Mouse (Mus musculus) megakaryocyte, adult 5-6 weeks (primary cell): ENCODE results near the gene Znrf3. TPM values are rescaled to one million over a fixed set of nuclear protein-coding genes. Genes with fewer than 3 reads are reported as not detected.

ENCODE experiments used
- ATAC-seq: 2 replicates; pipeline ENCODE4 v1.8.0; 2016; ENCODE audit warnings: mild to moderate bottlenecking, inconsistent platforms; ENCODE audit not compliant: poor library complexity, severe bottlenecking
- total RNA-seq, 2 experiments: library from RNA; stranded (forward) in 1 of 2; stranded (reverse) in 1 of 2; fragments of 153-499, 151-499 nt in 1 of 2; fragments of 221-1000, 200-1000 nt in 1 of 2; gene quantifications; 2 replicates each; pipeline versions ENCODE4 v1.2.3 to v1.2.4; 2015 to 2017

Znrf3 gene
- total RNA-seq, 2 experiments from 2014 or later: 0.70 to 2.2 TPM

DNA sequence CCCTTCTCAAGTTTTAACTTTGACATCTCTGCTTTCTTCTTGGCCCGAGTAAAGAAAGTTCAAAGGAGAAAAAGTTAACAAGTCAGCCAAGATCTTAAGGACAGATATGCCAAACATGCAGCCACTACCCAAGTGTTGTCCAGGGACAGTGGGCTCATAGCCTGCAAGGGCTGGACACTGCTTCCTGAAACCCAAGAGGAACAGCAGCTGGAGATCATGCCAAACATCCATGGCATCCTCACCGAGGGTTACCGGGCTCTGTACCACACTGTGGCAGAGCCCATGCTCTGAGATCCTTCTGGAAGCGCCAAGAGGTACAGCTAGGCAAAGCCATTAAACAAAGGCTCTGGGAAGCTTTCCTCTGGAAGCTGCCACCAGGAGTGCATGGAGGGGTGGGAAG is 169.4 kb downstream of the Znrf3 start:
- no peak for ATAC-seq

DNA sequence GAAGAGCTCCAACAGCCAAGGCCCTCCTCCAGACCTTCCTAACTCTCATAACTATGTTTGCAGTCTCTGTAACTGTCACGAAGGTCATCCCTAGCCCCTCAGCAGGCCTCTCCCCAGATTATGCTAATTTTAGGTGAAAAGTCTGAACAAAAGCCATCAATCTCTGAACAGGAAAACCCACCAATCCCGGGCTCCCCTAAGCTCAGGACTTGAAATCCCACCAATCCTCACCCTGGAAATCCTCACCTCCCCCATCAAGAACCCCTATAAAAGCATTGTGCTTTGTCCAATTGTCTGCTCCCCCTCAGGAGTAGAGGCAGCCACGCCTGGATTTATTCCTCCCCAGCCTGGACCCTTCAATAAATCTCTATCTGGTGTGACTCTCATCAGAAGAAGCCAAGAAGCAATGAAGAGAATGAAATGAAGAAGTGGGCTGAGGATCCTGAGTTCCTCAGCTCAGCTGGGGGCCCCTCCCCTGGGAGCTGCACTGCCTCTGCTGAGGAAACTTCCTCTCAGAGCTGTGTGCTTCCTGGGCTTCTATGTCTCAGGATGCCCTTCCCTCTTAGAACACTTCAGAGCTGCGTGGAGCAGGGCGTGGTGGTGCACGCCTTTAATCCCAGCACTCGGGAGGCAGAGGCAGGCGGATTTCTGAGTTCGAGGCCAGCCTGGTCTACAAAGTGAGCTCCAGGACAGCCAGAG is 172.0 kb downstream of the Znrf3 start:
- ATAC-seq: peak; percentile 93

DNA sequence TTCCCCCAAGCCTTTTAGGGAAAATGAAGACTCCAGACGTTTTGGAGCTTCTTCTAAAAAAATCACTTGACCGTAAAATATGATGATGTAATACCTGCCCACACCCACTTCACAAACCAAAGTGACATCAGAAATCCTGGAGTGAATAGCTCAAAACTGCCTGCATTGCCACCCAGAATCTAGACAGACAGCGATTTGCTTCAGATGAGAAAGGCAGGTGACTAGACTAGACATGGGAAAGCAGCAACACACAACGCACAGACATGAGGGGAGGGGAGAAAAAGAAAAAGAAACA is 172.6 kb downstream of the Znrf3 start:
- ATAC-seq: no peak

DNA sequence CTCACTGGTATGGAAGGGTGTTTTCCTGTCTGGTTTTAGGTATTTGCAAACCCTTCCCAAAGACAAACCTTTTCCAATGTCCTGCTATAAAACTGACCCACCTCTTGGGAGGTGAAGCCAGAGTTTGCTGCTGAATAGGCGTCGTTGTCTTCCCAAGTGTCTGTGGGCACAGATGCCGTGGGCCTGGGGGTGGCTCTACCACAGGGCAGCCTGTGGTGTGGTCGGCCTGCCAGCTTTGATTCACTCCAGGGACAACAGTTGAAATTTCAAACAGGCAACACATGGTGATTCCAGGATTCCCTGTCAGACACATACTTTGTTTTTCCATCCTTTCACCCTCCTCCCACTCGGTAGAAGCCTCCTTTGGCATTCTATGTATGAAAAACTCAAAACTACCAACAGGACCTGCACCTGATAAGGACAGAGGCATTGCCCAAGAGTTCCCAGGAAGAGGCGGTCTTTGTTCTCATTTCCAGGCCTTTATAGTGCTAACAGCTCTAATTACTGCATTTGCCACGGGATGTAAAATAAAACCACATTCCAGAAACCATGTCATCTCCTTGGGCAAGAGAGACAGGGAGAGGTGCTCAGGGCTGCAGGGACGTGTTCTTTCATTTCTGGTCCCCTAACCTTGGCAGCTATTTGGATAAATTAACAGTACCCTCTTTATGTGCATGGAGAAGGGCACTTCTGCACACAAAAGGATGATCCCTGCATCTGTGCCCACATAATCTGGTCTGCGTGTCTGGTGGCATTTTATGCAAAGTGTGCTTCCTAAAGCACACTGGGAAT is 173.2 kb downstream of the Znrf3 start:
- no peak for ATAC-seq

DNA sequence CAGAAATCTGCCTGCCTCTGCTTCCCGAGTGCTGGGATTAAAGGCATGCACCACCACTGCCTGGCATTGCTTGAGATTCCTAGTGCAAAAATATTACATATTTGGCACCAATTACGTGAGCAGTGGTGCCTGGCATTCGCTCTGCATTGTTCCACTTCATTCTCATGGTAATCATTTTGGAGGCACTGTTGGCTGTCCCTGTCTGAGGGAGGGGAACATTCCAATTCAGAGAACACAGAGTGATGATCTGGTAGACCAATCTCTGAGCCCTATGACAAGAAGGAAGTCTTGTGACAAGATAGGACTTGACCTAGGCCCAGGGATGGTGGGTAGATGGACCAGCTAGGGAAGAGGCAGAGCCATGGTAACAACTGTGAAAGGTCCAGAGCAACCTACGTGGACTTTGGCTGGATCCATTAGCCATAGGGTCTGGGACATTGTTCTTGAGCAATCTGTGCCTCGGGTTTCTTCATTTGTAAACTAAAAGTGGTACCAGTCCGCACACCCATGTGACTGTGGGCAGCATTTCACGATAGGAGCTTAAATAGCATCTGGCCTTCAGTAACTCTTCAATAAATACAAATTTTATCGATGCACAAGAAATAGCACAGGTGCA is 174.7 kb downstream of the Znrf3 start:
- ATAC-seq: no peak

DNA sequence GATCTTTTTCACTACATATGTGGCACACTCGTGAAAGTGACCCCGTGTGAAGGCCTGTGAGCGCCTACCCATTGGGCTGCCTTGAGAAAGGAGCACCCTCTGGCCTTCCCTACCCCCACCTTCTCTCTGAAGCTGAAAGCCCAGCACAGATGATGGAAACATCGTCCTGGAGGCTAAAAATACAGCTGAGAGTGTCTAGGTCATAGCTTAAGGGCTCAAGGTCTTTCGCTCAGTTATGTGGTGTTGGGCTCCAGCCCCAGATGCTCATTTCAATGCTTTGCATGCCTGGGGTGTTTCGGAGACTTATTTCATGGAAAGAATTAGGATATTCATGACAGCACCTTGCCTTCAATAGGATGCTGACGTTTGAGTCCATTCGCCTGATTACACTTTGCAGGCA is 178.9 kb downstream of the Znrf3 start:
- ATAC-seq: no peak

DNA sequence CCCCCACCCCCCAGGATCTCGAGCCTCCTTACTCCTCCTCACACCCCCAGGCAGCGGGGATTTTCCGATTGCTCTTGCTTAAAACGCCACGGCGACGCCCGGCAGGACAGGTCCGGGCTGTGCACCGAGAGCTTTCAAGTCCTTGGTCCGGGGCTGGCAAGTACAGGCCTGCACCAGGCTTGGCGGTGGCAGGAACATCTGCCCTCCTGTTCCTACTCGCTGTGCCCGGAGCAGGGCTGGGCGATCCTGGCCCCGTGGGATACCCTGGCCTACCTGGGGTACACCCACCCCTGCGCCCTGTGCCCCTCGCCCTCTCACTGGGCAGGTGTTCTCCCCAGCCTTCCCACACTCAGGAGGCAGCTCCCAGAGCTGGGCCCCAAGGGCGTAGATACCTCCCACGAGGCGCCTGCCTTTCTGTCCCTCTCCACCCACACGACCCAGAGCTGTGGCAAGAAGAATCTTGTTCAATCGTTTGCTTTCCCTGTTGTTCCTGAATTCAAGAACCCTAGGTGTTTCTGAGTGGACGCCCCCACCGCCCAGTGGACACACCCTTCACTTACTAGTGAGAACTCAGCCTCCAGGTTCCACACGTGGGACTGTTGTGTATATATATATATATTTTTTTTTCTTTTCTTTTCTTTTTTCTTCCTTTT is 181.4 kb downstream of the Znrf3 start:
- ATAC-seq: no peak

DNA sequence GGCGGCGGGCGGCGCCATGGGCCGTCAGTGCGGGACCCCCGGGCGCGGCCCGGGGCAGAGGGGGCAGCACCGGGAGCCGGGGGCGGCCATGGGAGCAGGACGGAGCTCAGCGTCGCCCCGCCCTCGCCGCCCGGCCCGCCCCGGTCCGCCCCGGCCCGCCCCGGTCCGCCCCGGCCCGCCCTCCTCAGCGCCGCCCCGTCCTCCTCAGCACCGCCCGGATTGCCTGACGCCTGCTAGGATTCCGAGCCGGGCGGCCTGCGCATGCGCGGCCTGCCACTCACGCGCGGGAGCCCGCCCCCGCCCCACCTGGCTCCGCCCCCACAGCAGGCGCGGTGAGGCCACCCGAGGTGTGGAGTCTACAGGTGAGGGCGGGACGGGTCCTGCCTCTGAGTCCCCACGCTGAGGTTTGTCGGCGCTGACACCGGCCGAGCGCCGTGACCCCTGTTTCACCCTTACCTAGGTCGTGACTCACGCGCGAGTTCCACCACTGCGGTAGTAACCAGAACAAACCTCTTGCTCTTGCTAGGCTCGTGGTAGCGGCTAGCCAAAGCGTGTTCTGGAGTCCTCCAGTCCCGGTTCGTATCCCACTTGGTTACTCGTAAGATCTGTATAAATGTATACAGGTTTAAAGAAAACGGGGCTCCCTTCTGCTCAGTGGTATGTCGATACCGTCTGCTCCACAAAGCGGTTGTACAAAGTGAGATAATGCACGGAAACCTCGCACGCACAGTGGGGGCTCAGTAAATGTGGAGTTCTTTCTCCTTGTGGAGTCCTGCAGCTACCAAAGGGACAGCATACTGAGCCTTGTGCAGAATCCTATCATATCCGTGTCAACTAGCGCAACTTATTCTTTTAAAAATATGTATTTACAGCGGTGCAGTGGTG is 182.9 kb downstream of the Znrf3 start, which contains the start of gene Kremen1:
Kremen1 (minus strand) TSS at position 51 of the 885 bp plus-strand sequence.
- ATAC-seq: peak; percentile 87

DNA sequence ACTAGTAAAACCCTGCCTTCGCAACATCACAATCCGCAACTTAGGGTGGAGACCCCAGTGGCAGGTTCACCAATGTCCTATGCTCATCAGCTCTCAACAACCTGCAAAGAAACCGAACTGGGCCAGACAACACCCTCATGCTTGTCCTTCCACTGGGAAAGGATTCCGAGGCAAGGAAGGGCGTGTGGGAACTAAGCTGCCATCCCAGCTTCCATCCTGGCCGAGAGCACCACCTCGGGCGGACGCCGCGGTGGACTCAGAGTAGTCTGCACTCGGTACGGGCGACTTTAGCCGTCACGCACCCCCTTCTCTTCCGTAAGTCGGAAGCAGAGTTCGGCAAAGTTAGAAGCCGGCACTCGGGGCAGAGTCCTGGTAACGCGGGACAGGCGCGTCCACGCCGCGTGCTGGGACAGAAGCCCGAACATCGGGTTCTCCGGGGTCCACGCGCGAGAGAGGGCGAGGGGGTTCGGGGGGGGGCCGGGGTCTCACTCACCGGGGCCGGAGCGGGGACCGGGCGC is 183.6 kb downstream of the Znrf3 start:
- peak; percentile 56 for ATAC-seq

DNA sequence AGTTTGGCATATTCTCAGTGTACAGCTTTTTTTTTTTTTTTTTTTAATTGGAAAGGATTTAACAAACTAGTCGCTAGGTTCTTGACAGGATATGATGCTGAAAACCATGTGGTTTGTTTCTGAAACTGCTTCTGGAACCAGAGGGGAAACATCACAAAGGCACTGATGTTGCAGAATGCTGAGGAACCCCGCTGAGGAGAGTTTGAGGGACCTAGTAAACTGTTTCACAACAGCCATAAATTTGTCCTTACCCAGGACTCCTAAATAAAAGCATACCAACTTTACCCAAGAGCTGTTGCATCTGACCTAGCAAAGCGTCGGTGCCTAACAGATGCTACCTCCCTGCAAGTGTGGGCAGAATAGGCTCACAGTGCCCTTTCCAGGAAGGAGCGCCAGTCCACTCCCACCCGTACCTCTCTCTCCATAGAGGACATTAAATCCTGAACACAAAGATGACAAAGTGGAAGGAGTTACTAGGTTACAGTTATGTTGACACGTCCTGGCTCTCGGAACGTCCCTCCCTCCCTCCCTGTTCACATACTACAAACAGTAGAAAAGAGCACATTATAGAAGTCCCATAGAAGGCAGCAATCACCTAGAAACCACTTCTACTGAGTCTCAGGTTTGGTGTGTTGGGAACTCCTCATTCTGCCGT is 184.6 kb downstream of the Znrf3 start:
- ATAC-seq: no peak

DNA sequence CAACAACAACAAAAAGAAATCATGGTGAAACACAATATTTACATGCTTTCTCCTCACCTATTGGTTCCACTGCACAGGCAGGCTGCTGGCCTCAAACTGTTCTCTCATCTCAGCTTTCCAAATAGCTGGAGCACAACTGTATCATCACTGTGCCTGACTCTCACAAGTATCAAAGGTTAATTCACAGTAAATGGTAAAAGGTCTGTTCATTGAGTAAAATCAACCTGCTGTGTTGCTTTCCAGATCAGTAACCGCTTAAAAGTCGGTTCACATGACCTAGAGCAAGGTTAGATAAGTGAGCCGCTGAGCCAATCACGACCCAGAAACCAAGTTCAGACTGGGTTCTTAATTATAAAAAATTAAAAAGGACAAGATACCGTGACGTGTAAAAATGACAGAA is 186.6 kb downstream of the Znrf3 start:
- no peak for ATAC-seq

DNA sequence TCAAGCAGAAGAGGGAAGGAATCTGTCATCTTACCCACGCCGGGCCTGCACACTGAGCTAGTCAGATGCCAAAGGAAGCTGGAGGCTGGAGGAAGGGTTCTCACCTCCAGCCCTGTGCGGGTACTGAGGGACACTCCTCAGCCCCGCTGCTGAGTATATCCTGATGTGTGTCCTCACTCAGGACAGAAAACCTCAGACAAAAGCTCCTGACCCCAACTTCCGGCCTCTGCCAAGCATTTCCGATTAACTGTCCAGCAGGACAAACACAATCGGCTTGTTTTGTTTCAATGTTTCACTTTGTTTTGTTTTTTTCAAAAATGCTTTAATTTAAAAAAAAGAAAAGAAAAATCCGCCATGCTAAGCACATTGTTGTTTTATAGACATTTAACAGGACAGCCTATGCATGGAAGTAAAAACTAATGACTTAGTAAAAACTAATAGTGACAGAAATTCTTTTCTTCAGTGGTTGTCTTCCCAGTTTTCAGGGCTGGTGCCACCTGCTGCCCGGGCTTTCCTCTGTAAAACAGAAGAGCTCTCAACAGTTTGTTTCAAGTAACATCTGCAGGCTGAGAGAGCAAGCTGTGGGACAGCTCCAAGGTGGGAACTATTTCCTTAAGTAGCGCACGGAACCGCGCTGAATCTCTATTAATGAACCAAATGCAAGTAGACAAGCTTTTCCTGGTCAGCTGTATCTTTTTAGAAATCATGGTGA is 187.3 kb downstream of the Znrf3 start:
- ATAC-seq: no peak

DNA sequence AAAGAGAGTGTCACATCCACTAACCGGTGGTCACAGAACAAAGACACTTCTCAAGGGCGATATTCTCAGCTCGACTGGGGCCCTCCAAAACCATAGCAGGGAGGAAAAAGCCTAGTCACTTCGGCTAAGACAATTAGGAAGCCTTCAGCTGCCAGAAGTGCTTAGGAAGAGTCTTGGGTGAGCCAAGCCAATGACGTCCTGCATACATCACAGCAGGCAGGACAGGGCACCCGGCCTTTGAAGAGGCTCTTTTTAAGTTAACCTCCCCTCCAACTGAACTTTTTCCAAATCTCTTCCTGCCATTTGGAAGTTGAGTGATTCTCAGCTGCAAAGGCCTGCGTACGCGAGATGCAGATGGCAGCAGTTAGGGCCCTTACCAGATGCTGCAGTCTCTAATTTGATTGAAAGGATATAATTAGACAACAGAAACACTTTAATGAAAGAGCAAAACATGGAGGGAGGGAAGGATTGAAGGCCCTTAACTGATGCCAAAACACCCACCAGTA is 189.1 kb downstream of the Znrf3 start:
- no peak for ATAC-seq

DNA sequence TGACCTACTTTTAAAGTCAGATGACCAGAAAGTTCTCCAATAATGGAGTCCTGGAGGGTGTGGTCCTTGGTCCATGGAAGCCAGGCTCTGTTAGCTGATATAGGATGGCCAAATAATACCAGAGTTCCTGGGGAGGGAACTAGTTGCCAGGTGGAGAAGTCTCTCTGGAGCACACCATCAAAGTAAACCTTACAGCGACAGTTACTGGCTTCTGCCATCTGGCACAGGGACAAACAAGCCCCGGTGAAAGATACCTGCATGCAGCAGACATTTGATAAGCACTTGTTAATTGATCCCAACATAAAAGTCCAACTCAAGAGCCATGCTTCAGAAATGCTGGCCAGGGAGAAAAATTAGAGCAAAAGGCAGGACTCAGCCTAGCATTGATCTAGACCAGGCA is 190.6 kb downstream of the Znrf3 start:
- ATAC-seq: no peak

DNA sequence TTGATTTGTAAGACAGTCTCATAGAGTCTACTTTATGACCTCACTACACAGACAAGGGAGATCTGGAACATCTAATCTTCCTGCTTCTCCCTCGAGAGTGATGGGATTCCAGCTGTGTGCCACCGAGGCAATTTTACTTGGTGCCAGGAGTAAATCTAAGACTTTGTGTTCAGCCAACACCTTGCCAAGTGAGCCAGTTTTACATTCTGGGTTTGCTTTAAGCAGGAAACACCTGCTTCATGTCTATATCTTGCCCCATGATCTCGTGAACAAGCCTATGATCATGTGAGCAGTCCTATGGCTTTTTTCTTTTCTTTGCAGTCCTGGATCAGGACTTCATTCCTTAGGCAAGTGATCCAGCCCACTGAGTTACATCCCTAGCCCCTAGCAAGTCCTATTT is 191.1 kb downstream of the Znrf3 start:
- ATAC-seq: no peak

DNA sequence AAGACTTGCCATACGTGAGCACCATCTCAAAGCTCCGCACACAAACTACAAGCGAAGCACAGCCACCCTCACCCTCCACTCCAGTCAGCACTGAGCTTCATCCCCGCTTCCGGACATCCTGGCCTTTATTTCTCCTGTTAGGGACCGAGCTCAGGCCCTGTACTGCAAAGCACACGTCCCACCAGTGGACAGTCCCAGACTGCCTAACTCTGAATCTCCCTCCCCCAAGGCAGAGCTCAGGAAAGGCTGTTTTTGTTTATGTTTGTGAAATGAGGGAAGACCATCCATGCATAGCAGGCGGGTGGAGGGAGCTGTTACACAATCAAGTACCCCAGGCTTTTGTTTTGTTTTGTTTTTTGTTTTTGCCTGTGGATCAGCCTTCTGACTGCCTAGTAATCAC is 191.9 kb downstream of the Znrf3 start:
- ATAC-seq: no peak

DNA sequence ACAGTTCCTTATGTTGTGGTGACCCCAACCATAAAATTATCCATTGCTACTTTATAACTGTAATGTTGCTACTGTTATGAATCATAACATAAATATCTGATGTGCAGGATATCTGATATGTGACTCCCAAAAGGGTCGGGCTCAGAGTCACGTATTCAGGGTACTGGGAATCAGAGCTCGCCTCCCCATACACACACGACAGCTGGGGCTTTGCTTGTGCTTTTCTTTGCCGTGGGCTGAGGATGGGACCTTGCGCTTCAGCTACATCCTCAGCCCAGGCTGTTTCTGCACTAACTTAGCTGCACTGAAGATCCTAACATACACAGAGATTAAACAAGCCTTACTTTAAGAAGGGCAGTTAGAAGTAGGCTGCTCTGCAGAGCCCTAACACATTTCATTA is 193.5 kb downstream of the Znrf3 start:
- no peak for ATAC-seq

DNA sequence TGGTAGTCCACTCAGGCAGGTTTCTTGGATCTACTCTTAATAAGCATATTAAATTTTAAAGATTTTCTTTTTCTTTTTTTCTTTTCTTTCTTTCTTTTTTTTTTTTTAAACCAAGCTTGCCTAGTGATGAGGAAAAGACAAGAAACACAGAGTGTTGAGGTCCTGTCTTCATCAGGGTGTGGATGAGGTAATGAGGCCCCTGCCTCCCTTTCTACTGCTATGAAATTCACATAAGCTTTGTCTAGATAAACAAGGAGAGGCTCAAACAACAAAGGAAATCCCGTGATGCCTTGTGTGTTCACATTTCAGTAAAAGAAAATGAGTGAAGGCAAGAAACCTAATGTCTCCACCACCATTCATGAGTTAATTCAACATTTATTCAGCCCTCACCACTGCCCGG is 196.4 kb downstream of the Znrf3 start:
- ATAC-seq: no peak

DNA sequence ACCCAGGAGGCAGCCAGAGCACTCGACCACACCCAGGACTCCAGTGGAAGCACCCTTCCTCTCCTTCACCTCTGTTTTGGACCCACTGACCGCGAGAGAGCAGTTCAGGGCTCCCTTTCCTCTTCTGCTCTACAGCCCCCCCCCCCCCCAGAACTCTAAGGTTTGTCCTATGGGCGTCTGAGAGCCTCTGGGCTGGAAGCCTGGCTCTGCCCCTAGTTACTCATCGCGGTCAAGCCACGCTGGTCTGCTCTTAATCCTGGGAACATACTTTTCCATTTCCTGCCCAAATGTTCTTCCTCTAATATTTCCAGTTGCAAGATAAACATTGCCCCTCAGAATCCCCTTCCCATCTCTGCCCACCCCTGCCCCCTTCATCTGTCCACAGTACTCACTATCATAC is 199.2 kb downstream of the Znrf3 start:
- no peak for ATAC-seq
